Mouse (Mus musculus) MEL (cell line): ENCODE data around the gene Gm11027. TPM values are rescaled to one million over a fixed set of nuclear protein-coding genes. Genes with fewer than 3 reads are reported as not detected.

ENCODE experiments used
- DNase-seq: peaks from one replicate; pipeline ENCODE4 v3.0.0; 2011; ENCODE audit warnings: low read depth, low spot score
- H3K27ac ChIP-seq: 2 replicates; pipeline ENCODE4 v1.5.1; 2012; ENCODE audit warnings: low read depth, mild to moderate bottlenecking, control low read depth, low read length, moderate library complexity; ENCODE audit not compliant: control insufficient read depth
- H3K27me3 ChIP-seq, 2 experiments: fragments of 150-350 bp in 1 of 2; sonication (generic) in 1 of 2; 2 replicates each; pipeline ENCODE4 v1.6.1; 2012; ENCODE audit warnings: low read length in 2 of 2, mild to moderate bottlenecking in 2 of 2, improper control_type of control experiment in 1 of 2, moderate library complexity in 1 of 2; ENCODE audit not compliant: insufficient read depth in 2 of 2, control insufficient read depth in 1 of 2
- H3K36me3 ChIP-seq, 2 experiments: 2 replicates each; pipeline ENCODE4 v1.6.1; 2012 to 2014; ENCODE audit warnings: low read length in 2 of 2, improper control_type of control experiment in 1 of 2, inconsistent platforms in 1 of 2, mild to moderate bottlenecking in 1 of 2; ENCODE audit not compliant: insufficient read depth in 2 of 2, control insufficient read depth in 1 of 2
- H3K4me1 ChIP-seq, 2 experiments: fragments of 150-350 bp in 1 of 2; sonication (generic) in 1 of 2; 2 replicates each; pipeline ENCODE4 v1.6.1; 2012; ENCODE audit warnings: low read length in 2 of 2, improper control_type of control experiment in 1 of 2, mild to moderate bottlenecking in 1 of 2; ENCODE audit not compliant: insufficient read depth in 2 of 2, control insufficient read depth in 1 of 2
- H3K4me3 ChIP-seq, 2 experiments: fragments of 150-350 bp in 1 of 2; sonication (generic) in 1 of 2; 2 replicates each; pipeline ENCODE4 v1.5.1; 2012; ENCODE audit warnings: low read depth in 2 of 2, low read length in 2 of 2, mild to moderate bottlenecking in 2 of 2, moderate library complexity in 2 of 2, control low read depth in 1 of 2, improper control_type of control experiment in 1 of 2; ENCODE audit not compliant: control insufficient read depth in 1 of 2, insufficient read depth in 1 of 2
- H3K79me2 ChIP-seq: 2 replicates; pipeline ENCODE4 v1.6.1; 2012; ENCODE audit warnings: mild to moderate bottlenecking, low read length, moderate library complexity; ENCODE audit not compliant: control insufficient read depth, poor library complexity, insufficient read depth
- H3K9ac ChIP-seq: 2 replicates; pipeline ENCODE4 v1.6.1; 2012; ENCODE audit warnings: low read depth, mild to moderate bottlenecking, control low read depth, low read length, moderate library complexity; ENCODE audit not compliant: control insufficient read depth, poor library complexity, severe bottlenecking
- H3K9me3 ChIP-seq: fragments of 150-350 bp; sonication (generic); replicated peaks from 2 replicates; pipeline ENCODE4 v1.6.1; 2012; ENCODE audit warnings: mild to moderate bottlenecking, low read length, improper control_type of control experiment, moderate library complexity; ENCODE audit not compliant: insufficient read depth
- EP300 ChIP-seq, 2 experiments: IDR thresholded peaks; 2 replicates each; pipeline ENCODE4 v1.6.1; 2011; ENCODE audit warnings: improper control_type of control experiment in 2 of 2, low read length in 2 of 2, low read depth in 1 of 2, mild to moderate bottlenecking in 1 of 2
- MXI1 ChIP-seq: IDR thresholded peaks from 2 replicates; pipeline ENCODE4 v1.6.1; 2011; ENCODE audit warnings: mild to moderate bottlenecking, low read depth, low read length, improper control_type of control experiment
- MYB ChIP-seq: IDR thresholded peaks from 2 replicates; pipeline ENCODE4 v1.6.1; 2011; ENCODE audit warnings: mild to moderate bottlenecking, low read depth, low read length, improper control_type of control experiment
- MYC ChIP-seq: IDR thresholded peaks from 2 replicates; pipeline ENCODE4 v1.6.1; 2011; ENCODE audit warnings: low read depth, mild to moderate bottlenecking, low read length, improper control_type of control experiment, moderate library complexity
- RAD21 ChIP-seq: IDR thresholded peaks from 2 replicates; pipeline ENCODE4 v1.6.1; 2011; ENCODE audit warnings: mild to moderate bottlenecking, low read depth, low read length, improper control_type of control experiment
- SMC3 ChIP-seq: IDR thresholded peaks from 2 replicates; pipeline ENCODE4 v1.6.1; 2011; ENCODE audit warnings: low read depth, low read length, improper control_type of control experiment
- TBP ChIP-seq: IDR thresholded peaks from 2 replicates; pipeline ENCODE4 v1.8.0; 2011; ENCODE audit warnings: low read depth, low read length, improper control_type of control experiment
- TCF12 ChIP-seq: IDR thresholded peaks from 2 replicates; pipeline ENCODE4 v1.6.1; 2014; ENCODE audit warnings: low read depth, mild to moderate bottlenecking, inconsistent platforms, low read length, improper control_type of control experiment, moderate library complexity
- polyA plus RNA-seq, 2 experiments: library from polyadenylated mRNA; stranded (reverse) in 1 of 2; unstranded in 1 of 2; fragments of >175 nt in 1 of 2; fragments of >200 nt in 1 of 2; gene quantifications; 2 replicates each; pipeline versions ENCODE4 v1.2.1 to v1.2.4; 2012; ENCODE audit warnings: low replicate concordance in 2 of 2, low read depth in 1 of 2; ENCODE audit not compliant: insufficient read length in 2 of 2, insufficient read depth in 1 of 2, missing spikeins in 1 of 2
- total RNA-seq: library from RNA; depleted of rRNA; stranded (reverse); fragments of 300-350 nt; gene quantifications from 2 replicates; pipeline ENCODE4 v1.2.3, GENCODE M21; 2012; rRNA removed

Gene Gm11027
- total and polyA plus RNA-seq, 3 experiments = not detected

GRCm38 (mm10) chr12:116317818-116318217 is 42.6 kb downstream of the Gm11027 start:
- DNase-seq = no peak
- no peak overlapping the region for H3K9ac ChIP-seq
- no peak overlapping the region for H3K27ac ChIP-seq
- peaks cover 15 to 19% of the 10 kb centered on the region in 2 experiments for H3K4me1 ChIP-seq
- peaks cover 31 to 42% of the 10 kb centered on the region in 2 experiments for H3K36me3 ChIP-seq
- no peak overlapping the region for H3K4me3 ChIP-seq
- H3K27me3 ChIP-seq = no peaks in the 10 kb centered on the region
- TF ChIP-seq EP300 (IDR thresholded peaks at IDR 0.05; ENCODE audit: low read depth in 1 of 2, low read length in 2 of 2) (no peak), MYB (no peak), TCF12 (no peak), RAD21 (no peak), SMC3 (no peak), MYC (no peak), TBP (no peak), MXI1 (no peak)
- peaks cover 26% of the 10 kb centered on the region for H3K79me2 ChIP-seq
- no peaks in the 10 kb centered on the region for H3K9me3 ChIP-seq

Other genes with a start within 250 kb of the Gm11027 start
- gene Zfp386, start 227.7 kb upstream of the Gm11027 start, total RNA-seq = 35.6 and 37.1 TPM in 2 replicates
- gene Zfp386, start 227.7 kb upstream of the Gm11027 start, polyA plus RNA-seq = 10 to 100 TPM in 1 of 2 experiments, not detected in 1; 28.8 TPM
- gene Vipr2, start 197.7 kb upstream of the Gm11027 start, total RNA-seq = not detected in 2 replicates
- gene Vipr2, start 197.7 kb upstream of the Gm11027 start, polyA plus RNA-seq = not detected
- 18.3 and 19.8 TPM in 2 replicates for gene Wdr60, start 12.4 kb upstream of the Gm11027 start, total RNA-seq
- gene Wdr60, start 12.4 kb upstream of the Gm11027 start, polyA plus RNA-seq = 10 to 100 TPM in 1 of 2 experiments, not detected in 1; 21.0 TPM
- gene Esyt2, start 5.8 kb downstream of the Gm11027 start, total RNA-seq = 43.2 and 47.5 TPM in 2 replicates
- 10 to 100 TPM; 45.3 to 77.7 TPM for gene Esyt2, start 5.8 kb downstream of the Gm11027 start, polyA plus RNA-seq
- 95.2 and 104 TPM in 2 replicates for gene Ncapg2, start 130.0 kb downstream of the Gm11027 start, total RNA-seq
- 100 to 1,000 TPM in 1 of 2 experiments, 10 to 100 TPM in 1; 89.3 to 102 TPM for gene Ncapg2, start 130.0 kb downstream of the Gm11027 start, polyA plus RNA-seq
- gene Ptprn2, start 210.3 kb downstream of the Gm11027 start, total RNA-seq = not detected in 2 replicates
- gene Ptprn2, start 210.3 kb downstream of the Gm11027 start, polyA plus RNA-seq = not detected